ENCODE assay signal across 8 mouse cellular contexts in the genomic region with DNA sequence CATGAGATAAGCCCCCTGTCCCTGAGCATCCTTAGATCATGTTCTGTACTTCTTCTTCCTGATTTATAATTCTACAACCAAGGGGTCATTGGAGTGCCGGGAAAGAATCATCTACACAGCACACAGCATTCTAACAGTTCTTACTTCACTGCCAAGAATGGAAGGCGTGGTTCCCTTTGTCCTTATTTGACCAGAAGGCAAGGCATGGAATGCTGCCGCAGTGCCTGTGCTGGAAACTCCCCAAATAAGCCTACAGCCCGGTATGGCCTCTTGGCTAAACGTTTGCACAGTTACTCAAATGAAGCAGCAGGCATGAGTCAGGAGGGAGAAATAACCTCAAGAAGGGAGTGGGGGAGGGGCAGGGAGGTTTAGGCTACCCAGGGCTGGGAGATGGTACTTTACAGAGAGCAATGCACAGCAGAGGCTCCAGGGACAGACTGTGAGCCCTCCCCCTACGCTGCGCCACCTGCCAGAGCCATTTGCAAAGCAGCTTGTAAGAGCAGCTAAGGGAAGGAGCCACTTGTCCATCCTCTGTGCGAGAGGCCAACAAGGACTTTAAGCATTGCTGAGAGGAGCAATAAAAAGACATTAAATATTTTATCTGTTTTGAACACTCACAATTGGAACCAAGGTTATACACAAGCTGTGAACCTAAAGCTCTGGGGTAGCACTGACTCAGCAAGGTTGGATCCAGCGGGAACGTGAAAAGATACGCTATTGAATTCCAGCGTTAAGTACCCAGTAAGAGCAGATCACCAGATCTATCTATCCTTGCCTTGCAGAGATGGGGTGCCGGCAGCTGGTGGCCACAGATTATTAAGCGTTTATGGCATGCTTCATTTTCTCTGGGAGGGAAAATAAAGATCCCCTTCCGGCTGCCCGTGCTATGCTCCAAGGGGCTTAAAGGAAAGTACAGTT.
DNase-seq lines count a peak whose midpoint lies in the region; ATAC-seq and TF ChIP-seq lines count a peak whose summit lies in the region.

No protein-coding gene starts in this region.

- peak overlapping the region; percentile 74 for H3K27ac ChIP-seq in cerebellum, adult 2 months (ENCODE audit: insufficient read depth, low read length)
- H3K27ac ChIP-seq in stomach, embryonic 14.5 days (ENCODE audit: low read length): peak overlapping the region; percentile 44; the same call in 1 of the 2 replicates

- TF ChIP-seq POLR2A in cerebellum, adult 2 months (IDR thresholded peaks at IDR 0.05; ENCODE audit: borderline replicate concordance, insufficient read depth, low read length): peak; percentile 46; the same call in 1 of the 2 replicates

- H3K9ac ChIP-seq in stomach, embryonic 14.5 days (replicated peaks; ENCODE audit: low read depth, low read length): no peak overlapping the region

- H3K4me3 ChIP-seq in cerebellum, adult 2 months (replicated peaks; ENCODE audit: insufficient read depth, low read depth, low read length): no peak overlapping the region
- H3K4me3 ChIP-seq in stomach, embryonic 14.5 days (ENCODE audit: low read depth, low read length): no peak overlapping the region

- 7% methylated on average over 16 of the region's 16 CpGs for WGBS in cerebellum, adult 2 months
- 33% methylated on average over 16 of the region's 16 CpGs for WGBS in stomach, embryonic 14.5 days

- no peaks in the 10 kb centered on the region for H3K9me3 ChIP-seq in stomach, embryonic 14.5 days (ENCODE audit: control insufficient read depth, low read depth, low read length)

- CTCF ChIA-PET in Patski (lab: Charles Lee): no interaction called here

- in situ Hi-C loops in Patski (cut with MboI; ENCODE audit: low pct_unique_long_range_greater_than_20kb): loop anchor here (5.0 to 10.0 kb wide), 2 partner anchors 84 to 219 kb away; no protein-coding TSS in a partner anchor

- H3K4me1 ChIP-seq in cerebellum, adult 2 months (ENCODE audit: control insufficient read depth, insufficient read depth, low read length): peaks cover 22% of the 10 kb centered on the region; the same call in 1 of the 2 replicates
- peaks cover 22% of the 10 kb centered on the region; the same call in 1 of the 2 replicates for H3K4me1 ChIP-seq in stomach, embryonic 14.5 days (ENCODE audit: control insufficient read depth, insufficient read depth, low read length)

- peak; percentile 86 for DNase-seq in Patski (ENCODE audit: low read depth, low spot score)
- DNase-seq in cerebellum, adult 2 months: peak; percentile 90 to 97
- peak; percentile 80 for DNase-seq in heart, postnatal 4 days
- DNase-seq in layer of hippocampus, adult 8-10 months (ENCODE audit: low spot score in 2 of 2): peak; percentile 52 to 60
- DNase-seq in ovary, postnatal 10 days (ENCODE audit: low spot score): no peak

- POLR2A ChIA-PET in Patski (lab: Charles Lee): no interaction called here

- H3K27me3 ChIP-seq in Patski: no peaks in the 10 kb centered on the region
- H3K27me3 ChIP-seq in cerebellum, adult 2 months (ENCODE audit: control insufficient read depth, insufficient read depth, low read length): no peaks in the 10 kb centered on the region
- H3K27me3 ChIP-seq in stomach, embryonic 14.5 days (ENCODE audit: control insufficient read depth, insufficient read depth, low read length): no peaks in the 10 kb centered on the region

- peak; percentile 91 for ATAC-seq in Patski
- peak; percentile 87 for ATAC-seq in frontal cortex, adult (ENCODE audit: low TSS enrichment)
- 0 out of 2 replicates have a peak, but pooled peaks have one; percentile 8 for ATAC-seq in megakaryocyte progenitor cell, adult 5-6 weeks (replicated peaks; ENCODE audit: poor library complexity)
- peak; percentile 68 for ATAC-seq in stomach, embryonic 14.5 days (ENCODE audit: insufficient number of reproducible peaks, insufficient read depth, low FRiP score, low read depth)

- H3K36me3 ChIP-seq in stomach, embryonic 14.5 days (ENCODE audit: control insufficient read depth, insufficient read depth, low read length): no peaks in the 10 kb centered on the region

- 0 out of 2 replicates have a peak overlapping the region, but pooled peaks have one; percentile 1 for H3K4me2 ChIP-seq in stomach, embryonic 14.5 days (replicated peaks; ENCODE audit: low read depth, low read length)

- no peak for TF ChIP-seq CTCF in Patski (IDR thresholded peaks at IDR 0.05)
- no peak for TF ChIP-seq CTCF in cerebellum, adult 2 months (IDR thresholded peaks at IDR 0.05; ENCODE audit: borderline replicate concordance, insufficient read depth, low read depth, low read length)

Comparison
In these comparisons a context has a peak if more than half of its experiments do, and no peak if none do; other contexts are left out.
1. ATAC-seq: peak in every context shown above with its lines; median percentile 91 in Patski; 87 in frontal cortex, adult; 68 in stomach, embryonic 14.5 days; 8 in megakaryocyte progenitor cell, adult 5-6 weeks.